Mouse (Mus musculus): ENCODE results near the gene Olfr975. TPM values are rescaled to one million over a fixed set of nuclear protein-coding genes. Genes with fewer than 3 reads are reported as not detected.
"Not testable (repeated sequence)": the region's sequence is repeated elsewhere in the genome, so short reads cannot be mapped to it uniquely, and the experiment has no call there.

The Olfr975 gene
- not detected for total RNA-seq (2022)

DNA sequence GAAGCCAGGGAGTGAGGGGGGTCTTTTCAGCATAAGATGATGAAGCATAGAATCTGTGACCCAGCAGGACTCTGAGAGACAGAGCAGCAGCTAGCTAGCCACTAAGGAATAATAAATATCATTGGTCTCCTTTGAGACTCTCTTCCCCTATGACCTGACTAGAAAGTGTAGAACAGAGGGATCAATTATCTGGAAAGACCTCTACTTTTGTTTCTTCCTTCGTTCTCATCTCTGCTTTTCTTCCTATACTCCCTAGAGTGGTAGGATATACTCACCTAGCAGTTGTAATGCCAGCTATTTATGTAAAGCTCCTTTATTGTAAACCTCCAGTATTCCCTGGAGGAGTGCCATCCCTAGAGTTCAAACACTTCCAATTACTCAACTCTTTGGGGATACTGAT lies at the start of gene Olfr975:
Olfr975 (minus strand) TSS at position 101 of the 400 bp plus-strand sequence.
- no peak for DNase-seq (ENCODE audit: low spot score in 2 of 2)

DNA sequence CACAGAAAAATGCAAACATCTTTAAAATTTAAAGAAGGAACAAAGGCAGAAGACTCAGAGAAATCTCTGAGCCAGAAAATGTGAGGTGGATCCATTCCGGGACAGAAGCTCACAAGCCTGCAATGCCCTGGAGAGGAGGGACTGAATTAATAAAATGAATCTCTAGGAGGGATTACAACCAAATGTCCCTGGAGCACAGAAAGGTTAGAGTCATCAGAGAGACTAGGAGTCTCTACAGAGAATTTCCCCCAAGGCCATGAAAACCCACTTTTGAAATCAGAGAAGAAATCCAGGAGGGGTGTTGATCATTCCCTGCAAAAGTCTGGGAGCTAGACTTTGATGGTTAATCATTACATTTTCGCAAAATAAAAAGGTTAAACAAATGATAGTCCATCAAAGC lies 40.0 kb upstream of the Olfr975 start, which contains the start of gene Olfr978:
Olfr978 (plus strand) TSS at position 301 of the 400 bp plus-strand sequence.
- DNase-seq (ENCODE audit: low spot score in 2 of 2): no peak

DNA sequence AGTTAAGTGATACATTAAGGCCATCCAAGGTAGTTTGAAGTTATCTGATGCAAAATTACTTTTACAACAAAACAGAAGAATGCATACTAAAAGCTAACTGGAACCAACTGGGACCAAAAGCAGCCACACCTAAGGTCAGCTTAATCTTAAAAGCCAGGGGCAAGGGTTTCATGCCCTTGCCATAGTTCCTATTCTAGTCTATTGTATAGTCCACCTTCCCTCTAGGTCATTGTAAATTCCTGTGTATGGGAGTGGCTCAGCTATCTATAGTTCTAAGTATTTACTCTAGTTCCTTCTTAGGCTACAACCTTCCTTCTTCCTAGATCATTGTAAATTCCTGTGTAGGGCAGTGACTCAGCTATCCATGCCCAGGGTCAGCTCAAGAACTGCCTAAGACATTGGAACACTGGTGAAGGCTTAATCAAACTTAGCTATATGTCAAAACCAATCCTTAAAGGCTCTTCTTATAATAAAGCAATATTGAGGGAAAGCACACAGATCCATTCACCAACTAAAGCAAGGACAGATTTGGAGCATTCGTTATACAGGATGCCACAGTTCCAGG lies 24.8 kb upstream of the Olfr975 start:
- not testable (repeated sequence) for DNase-seq (ENCODE audit: low spot score in 2 of 2)

DNA sequence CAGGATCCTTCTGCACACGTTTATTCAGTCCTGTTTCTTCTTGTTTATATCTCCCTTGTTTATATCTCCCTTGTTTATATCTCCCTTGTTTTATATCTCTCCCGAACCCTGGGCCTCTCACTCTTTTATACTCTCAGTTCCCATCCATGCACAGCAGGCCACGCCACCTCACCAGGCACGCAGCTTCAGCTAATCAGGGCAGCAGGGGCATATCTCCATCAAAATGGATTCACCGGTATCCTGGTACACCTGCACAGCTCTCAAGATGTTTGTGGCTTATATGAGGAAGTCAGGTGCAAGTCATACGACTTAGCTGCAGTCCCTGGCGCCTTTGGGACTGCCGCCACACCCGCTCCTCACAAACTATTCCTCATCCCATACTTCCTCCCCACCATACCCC lies 9.2 kb upstream of the Olfr975 start, which contains the start of gene Olfr976:
Olfr976 (minus strand) TSS at position 101 of the 400 bp plus-strand sequence.
- not testable (repeated sequence) for DNase-seq (ENCODE audit: low spot score in 2 of 2)

DNA sequence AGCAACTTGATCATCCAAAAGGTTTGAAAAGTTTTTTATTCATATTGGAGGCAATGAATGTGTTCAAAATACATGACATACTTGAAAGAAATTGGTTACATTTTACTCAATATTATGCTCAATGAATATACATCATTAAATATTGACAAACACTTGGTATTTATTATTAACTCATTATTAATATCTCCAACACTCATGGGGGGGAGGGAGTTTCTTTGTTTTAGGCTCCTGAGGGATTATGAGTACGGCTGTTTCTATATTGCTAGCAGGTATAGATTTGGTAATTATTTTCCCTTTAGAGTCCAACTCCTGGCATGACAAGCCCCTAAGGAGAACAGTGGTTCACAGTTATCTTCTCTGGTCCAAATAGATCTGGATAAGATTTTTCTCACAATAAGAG lies 14.6 kb downstream of the Olfr975 start, which contains the start of gene Olfr974:
Olfr974 (plus strand) TSS at position 301 of the 400 bp plus-strand sequence.
- DNase-seq (ENCODE audit: low spot score in 2 of 2): no peak

DNA sequence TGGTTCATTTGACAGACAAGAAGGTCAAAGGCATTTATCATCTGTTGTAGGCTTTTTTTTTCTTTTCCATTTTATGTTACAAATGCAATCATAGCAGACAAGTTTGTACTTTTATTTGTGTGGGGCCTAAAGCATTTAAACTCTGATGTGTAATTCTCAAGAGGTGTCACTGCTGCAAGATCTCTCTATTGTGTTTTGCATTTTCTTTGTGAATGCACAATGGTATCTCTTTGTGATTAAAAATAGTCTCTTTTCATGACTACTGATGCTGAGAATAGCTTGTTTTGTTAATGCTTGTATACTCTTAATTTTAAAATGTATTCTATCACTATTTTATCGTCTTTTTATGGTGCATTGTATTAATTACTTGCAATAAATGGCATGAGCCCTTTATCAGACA lies 23.0 kb downstream of the Olfr975 start:
- not testable (repeated sequence) for DNase-seq (ENCODE audit: low spot score in 2 of 2)

DNA sequence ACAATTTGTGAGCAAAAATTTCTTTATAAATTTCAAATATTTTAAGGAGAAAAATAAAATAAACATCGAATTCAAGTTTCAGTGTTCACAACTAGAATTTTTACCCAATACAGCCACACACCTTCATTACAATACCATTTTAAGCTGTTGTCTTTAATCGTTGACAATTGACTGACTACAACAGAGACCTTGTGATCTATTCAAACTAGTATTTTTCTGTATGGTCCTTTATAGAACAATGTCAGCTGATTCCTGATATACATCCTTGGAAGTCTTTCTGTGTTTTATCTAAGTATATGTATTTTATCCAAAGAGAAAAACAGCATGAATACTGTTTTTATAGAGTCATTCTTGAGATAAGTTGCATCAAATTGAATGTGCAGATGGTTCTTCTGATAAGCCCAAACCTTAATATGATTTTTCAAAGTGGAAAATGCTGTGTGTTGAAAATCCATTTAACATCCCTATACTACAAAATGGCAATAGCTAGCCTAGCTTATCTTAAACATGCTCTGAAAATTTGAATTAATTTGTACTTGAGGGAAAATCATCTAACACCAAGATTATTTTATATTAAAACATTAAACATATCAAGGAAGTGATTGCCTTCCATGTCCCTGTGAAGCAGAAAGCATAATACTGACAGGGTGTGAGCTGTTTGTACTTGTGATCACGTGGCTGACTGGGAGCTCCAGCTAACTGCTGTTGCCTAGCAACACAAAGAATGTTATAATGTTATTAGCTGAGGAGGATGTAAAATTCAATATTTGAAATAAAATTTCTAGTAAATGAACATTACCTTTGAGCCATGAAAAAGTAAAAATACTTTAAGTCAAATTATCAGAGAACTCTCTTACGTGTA lies 23.6 kb downstream of the Olfr975 start:
- DNase-seq (ENCODE audit: low spot score in 2 of 2): not testable (repeated sequence)

DNA sequence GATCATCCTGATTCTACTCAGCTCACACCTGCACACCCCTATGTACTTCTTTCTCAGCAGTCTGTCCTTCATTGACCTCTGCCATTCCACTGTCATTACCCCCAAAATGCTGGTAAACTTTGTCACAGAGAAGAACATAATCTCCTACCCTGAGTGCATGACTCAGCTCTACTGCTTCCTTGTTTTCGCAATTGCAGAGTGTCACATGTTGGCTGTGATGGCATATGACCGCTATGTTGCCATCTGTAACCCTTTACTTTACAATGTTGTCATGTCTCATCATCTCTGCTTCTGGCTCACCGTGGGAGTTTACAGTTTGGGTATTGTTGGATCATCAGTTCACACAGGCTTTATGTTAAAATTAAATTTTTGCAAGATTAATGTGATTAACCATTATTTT lies 41.9 kb downstream of the Olfr975 start:
- DNase-seq (ENCODE audit: low spot score in 2 of 2): no peak

DNA sequence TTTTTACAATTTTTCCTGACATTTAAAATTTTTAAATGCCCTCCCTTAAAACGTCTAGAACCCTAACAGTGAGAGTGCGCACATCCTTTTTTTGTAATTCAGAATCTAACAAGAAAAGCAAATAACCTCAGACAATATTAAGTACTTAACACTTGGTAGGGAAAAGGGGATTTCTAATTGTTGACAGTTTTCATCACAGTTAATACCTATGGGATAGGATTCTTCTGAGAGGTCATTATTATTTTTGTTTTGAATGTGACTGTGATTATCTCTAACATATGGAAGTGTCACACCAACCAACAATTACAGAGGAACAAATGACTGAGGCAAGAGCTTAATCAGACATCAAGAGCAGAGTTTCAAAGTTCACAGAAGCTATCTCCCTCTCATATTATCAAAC lies 44.8 kb downstream of the Olfr975 start, which contains the start of gene Olfr229:
Olfr229 (plus strand) TSS at position 301 of the 400 bp plus-strand sequence.
- no peak for DNase-seq (ENCODE audit: low spot score in 2 of 2)

DNA sequence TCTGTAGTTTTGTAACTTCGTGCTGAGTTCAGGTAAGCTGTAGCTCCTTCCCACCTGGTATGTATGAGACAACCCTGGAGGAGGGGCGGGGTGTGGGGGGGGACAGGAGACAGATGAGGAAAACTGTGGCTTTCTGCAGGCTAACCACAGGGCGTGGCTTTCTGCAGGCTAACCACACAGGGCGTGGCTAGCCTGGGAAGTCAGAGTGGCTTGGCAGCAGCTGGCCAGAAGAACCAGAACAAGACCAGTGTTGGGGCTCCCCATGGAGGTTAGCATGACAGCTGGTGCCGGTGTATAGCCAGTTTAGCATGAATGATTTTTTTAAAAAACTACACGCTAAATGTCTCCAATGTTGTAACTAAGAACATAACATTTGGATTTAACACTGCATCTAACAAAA lies 46.7 kb downstream of the Olfr975 start:
- no peak for DNase-seq (ENCODE audit: low spot score in 2 of 2)

Other genes starting within 250 kb of the Olfr975 start
- gene Olfr149, start 244.9 kb downstream of the Olfr975 start, total RNA-seq (2022): not detected
- gene Olfr965, start 240.7 kb downstream of the Olfr975 start, total RNA-seq (2022): not detected
- gene Olfr150, start 221.1 kb downstream of the Olfr975 start, total RNA-seq (2022): not detected
- gene Olfr967, start 205.8 kb downstream of the Olfr975 start, total RNA-seq (2022): under 1 TPM in 1 of 4 experiments, not detected in 3; 0.30 TPM
- gene Olfr968, start 168.8 kb downstream of the Olfr975 start, total RNA-seq (2022): not detected
- not detected for gene Olfr969, start 161.1 kb downstream of the Olfr975 start, total RNA-seq (2022)
- gene Olfr970, start 143.2 kb downstream of the Olfr975 start, total RNA-seq (2022): not detected
- gene Olfr971, start 115.2 kb downstream of the Olfr975 start, total RNA-seq (2022): not detected
- gene Olfr972, start 85.6 kb downstream of the Olfr975 start, total RNA-seq (2022): not detected
- gene Olfr229, start 44.7 kb downstream of the Olfr975 start, total RNA-seq (2022): not detected
- not detected for gene Olfr974, start 14.5 kb downstream of the Olfr975 start, total RNA-seq (2022)
- not detected for gene Olfr976, start 9.1 kb upstream of the Olfr975 start, total RNA-seq (2022)
- not detected for gene Olfr978, start 40.1 kb upstream of the Olfr975 start, total RNA-seq (2022)
- not detected for gene Olfr979, start 51.4 kb upstream of the Olfr975 start, total RNA-seq (2022)
- not detected for gene Olfr980, start 57.5 kb upstream of the Olfr975 start, total RNA-seq (2022)
- not detected for gene Olfr981, start 69.4 kb upstream of the Olfr975 start, total RNA-seq (2022)
- gene Olfr982, start 121.8 kb upstream of the Olfr975 start, total RNA-seq (2022): not detected
- gene Olfr983, start 141.5 kb upstream of the Olfr975 start, total RNA-seq (2022): not detected
- not detected for gene Olfr984, start 162.2 kb upstream of the Olfr975 start, total RNA-seq (2022)
- not detected for gene Olfr985, start 178.1 kb upstream of the Olfr975 start, total RNA-seq (2022)
- gene Tmem225, start 196.1 kb upstream of the Olfr975 start, total RNA-seq (2022): not detected
- gene Olfr986, start 228.9 kb upstream of the Olfr975 start, total RNA-seq (2022): not detected
- gene Zfp202, start 240.3 kb upstream of the Olfr975 start, total RNA-seq (2022): 1 to 10 TPM; 3.2 to 4.6 (median 4.1) TPM